Mouse (Mus musculus): Measurements from ENCODE around the gene Sh3bgrl3. TPM values are rescaled to one million over a fixed set of nuclear protein-coding genes. Genes with fewer than 3 reads are reported as not detected.
A peak's percentile ranks its signal among the peaks of the same experiment; 100 is the strongest.

Gene Sh3bgrl3
- polyA plus RNA-seq, 1 experiment from 2014 or later, result 215 TPM

- no peak for ATAC-seq
- Histone ChIP-seq H3K27ac (ENCODE audit: low read depth) (no peak overlapping the region), H3K9me3 (ENCODE audit: low read length) (0 out of 2 replicates have a peak, but pooled peaks cover 4% of the 10 kb centered on the region), H3K4me1 (ENCODE audit: insufficient read depth) (peaks cover 13% of the 10 kb centered on the region), H3K4me2 (ENCODE audit: low read depth, low read length) (no peak overlapping the region), H3K36me3 (replicated peaks; ENCODE audit: insufficient read depth, low read length) (no peaks in the 10 kb centered on the region), H3K27me3 (ENCODE audit: insufficient read depth, low read length) (no peaks in the 10 kb centered on the region), H3K9ac (replicated peaks) (no peak overlapping the region), H3K4me3 (ENCODE audit: low read depth, low read length) (no peak overlapping the region)
- TF ChIP-seq CTCF (IDR thresholded peaks at IDR 0.05; ENCODE audit: low read depth), result peak; percentile 33; the same call in 1 of the 2 replicates
- no peak for TF ChIP-seq EP300 (IDR thresholded peaks at IDR 0.05; ENCODE audit: low read depth)
- 83% methylated on average over 4 of the region's 4 CpGs for WGBS (ENCODE audit: insufficient replicate concordance)
- no peak for DNase-seq
These were observed 43.6 kb downstream of the Sh3bgrl3 start for GRCm38 (mm10) chr4:134084999-134085398.

GRCm38 (mm10) chr4:134082460-134082859 is 46.1 kb downstream of the Sh3bgrl3 start:
- ATAC-seq, result no peak
- H3K4me2 ChIP-seq (ENCODE audit: low read depth, low read length), result peak overlapping the region; percentile 74
- 0 out of 2 replicates have a peak, but pooled peaks cover 4% of the 10 kb centered on the region for H3K9me3 ChIP-seq (ENCODE audit: low read length)
- H3K4me1 ChIP-seq (ENCODE audit: insufficient read depth), result peaks cover 13% of the 10 kb centered on the region
- 10% methylated on average over 7 of the region's 7 CpGs for WGBS (ENCODE audit: insufficient replicate concordance)
- no peak overlapping the region for H3K27ac ChIP-seq (ENCODE audit: low read depth)
- DNase-seq, result no peak
- no peaks in the 10 kb centered on the region for H3K27me3 ChIP-seq (ENCODE audit: insufficient read depth, low read length)
- no peaks in the 10 kb centered on the region for H3K36me3 ChIP-seq (replicated peaks; ENCODE audit: insufficient read depth, low read length)
- H3K9ac ChIP-seq (replicated peaks), result no peak overlapping the region
- H3K4me3 ChIP-seq (ENCODE audit: low read depth, low read length), result peak overlapping the region; percentile 45
- no peak for TF ChIP-seq EP300 (IDR thresholded peaks at IDR 0.05; ENCODE audit: low read depth)
- no peak for TF ChIP-seq CTCF (IDR thresholded peaks at IDR 0.05; ENCODE audit: low read depth)

GRCm38 (mm10) chr4:134081730-134082386 is 46.7 kb downstream of the Sh3bgrl3 start:
- ATAC-seq (peak; percentile 90), DNase-seq (peak; percentile 89)
- peaks cover 13% of the 10 kb centered on the region for H3K4me1 ChIP-seq (ENCODE audit: insufficient read depth)
- H3K4me2 ChIP-seq (ENCODE audit: low read depth, low read length), result peak overlapping the region; percentile 74
- no peak overlapping the region for H3K9ac ChIP-seq (replicated peaks)
- no peak overlapping the region for H3K27ac ChIP-seq (ENCODE audit: low read depth)
- peak overlapping the region; percentile 45 for H3K4me3 ChIP-seq (ENCODE audit: low read depth, low read length)
- under 1% methylated on average over 39 of the region's 41 CpGs for WGBS (ENCODE audit: insufficient replicate concordance)
- TF ChIP-seq EP300 (IDR thresholded peaks at IDR 0.05; ENCODE audit: low read depth), result no peak
- no peak for TF ChIP-seq CTCF (IDR thresholded peaks at IDR 0.05; ENCODE audit: low read depth)
- no peaks in the 10 kb centered on the region for H3K27me3 ChIP-seq (ENCODE audit: insufficient read depth, low read length)
- 0 out of 2 replicates have a peak, but pooled peaks cover 4% of the 10 kb centered on the region for H3K9me3 ChIP-seq (ENCODE audit: low read length)
- H3K36me3 ChIP-seq (replicated peaks; ENCODE audit: insufficient read depth, low read length), result no peaks in the 10 kb centered on the region

- Histone ChIP-seq H3K4me2 (ENCODE audit: low read depth, low read length) (no peak overlapping the region), H3K9ac (replicated peaks) (no peak overlapping the region), H3K4me1 (ENCODE audit: insufficient read depth) (peaks cover 13% of the 10 kb centered on the region), H3K36me3 (replicated peaks; ENCODE audit: insufficient read depth, low read length) (no peaks in the 10 kb centered on the region), H3K9me3 (ENCODE audit: low read length) (0 out of 2 replicates have a peak, but pooled peaks cover 4% of the 10 kb centered on the region), H3K27ac (ENCODE audit: low read depth) (no peak overlapping the region), H3K27me3 (ENCODE audit: insufficient read depth, low read length) (no peaks in the 10 kb centered on the region), H3K4me3 (ENCODE audit: low read depth, low read length) (no peak overlapping the region)
- no peak for TF ChIP-seq CTCF (IDR thresholded peaks at IDR 0.05; ENCODE audit: low read depth)
- TF ChIP-seq EP300 (IDR thresholded peaks at IDR 0.05; ENCODE audit: low read depth), result no peak
- WGBS (ENCODE audit: insufficient replicate concordance), result 78% methylated on average over 4 of the region's 4 CpGs
- no peak for DNase-seq
- ATAC-seq, result no peak
These were observed 47.9 kb downstream of the Sh3bgrl3 start for GRCm38 (mm10) chr4:134080674-134081073.

- Histone ChIP-seq H3K27me3 (ENCODE audit: insufficient read depth, low read length) (no peaks in the 10 kb centered on the region), H3K4me2 (ENCODE audit: low read depth, low read length) (no peak overlapping the region), H3K36me3 (replicated peaks; ENCODE audit: insufficient read depth, low read length) (no peaks in the 10 kb centered on the region), H3K9ac (replicated peaks) (no peak overlapping the region), H3K9me3 (ENCODE audit: low read length) (no peaks in the 10 kb centered on the region), H3K4me3 (ENCODE audit: low read depth, low read length) (no peak overlapping the region), H3K4me1 (ENCODE audit: insufficient read depth) (peaks cover 13% of the 10 kb centered on the region), H3K27ac (ENCODE audit: low read depth) (no peak overlapping the region)
- DNase-seq, result no peak
- ATAC-seq, result no peak
- 23% methylated on average over 3 of the region's 3 CpGs for WGBS (ENCODE audit: insufficient replicate concordance)
- TF ChIP-seq EP300 (IDR thresholded peaks at IDR 0.05; ENCODE audit: low read depth) (no peak), CTCF (IDR thresholded peaks at IDR 0.05; ENCODE audit: low read depth) (peak; percentile 66)
These were observed 49.9 kb downstream of the Sh3bgrl3 start for GRCm38 (mm10) chr4:134078694-134079093.

Other genes starting within 250 kb of the Sh3bgrl3 start
- 31.6 and 36.9 TPM in 2 replicates for gene Rps6ka1, start 241.0 kb downstream of the Sh3bgrl3 start, polyA plus RNA-seq (2015; fragmentation: Nextera tagmentation; extraction: Ambion mirVana)
- 547 and 562 TPM in 2 replicates for gene Hmgn2, start 160.1 kb downstream of the Sh3bgrl3 start, polyA plus RNA-seq (2015; fragmentation: Nextera tagmentation; extraction: Ambion mirVana)
- gene Dhdds, start 127.9 kb downstream of the Sh3bgrl3 start, polyA plus RNA-seq (2015; fragmentation: Nextera tagmentation; extraction: Ambion mirVana), result 8.3 and 10.3 TPM in 2 replicates
- gene Lin28a, start 109.9 kb downstream of the Sh3bgrl3 start, polyA plus RNA-seq (2015; fragmentation: Nextera tagmentation; extraction: Ambion mirVana), result 0.87 and 1.1 TPM in 2 replicates
- gene Zfp683, start 75.0 kb downstream of the Sh3bgrl3 start, polyA plus RNA-seq (2015; fragmentation: Nextera tagmentation; extraction: Ambion mirVana), result not detected in 2 replicates
- gene Crybg2, start 68.0 kb downstream of the Sh3bgrl3 start, polyA plus RNA-seq (2015; fragmentation: Nextera tagmentation; extraction: Ambion mirVana), result 0.69 and 1.4 TPM in 2 replicates
- gene Cd52, start 33.7 kb downstream of the Sh3bgrl3 start, polyA plus RNA-seq (2015; fragmentation: Nextera tagmentation; extraction: Ambion mirVana), result 114 and 125 TPM in 2 replicates
- 0.88 and 0.99 TPM in 2 replicates for gene Ubxn11, start 26.2 kb downstream of the Sh3bgrl3 start, polyA plus RNA-seq (2015; fragmentation: Nextera tagmentation; extraction: Ambion mirVana)
- 65.6 and 98.1 TPM in 2 replicates for gene Cep85, start 58.3 kb upstream of the Sh3bgrl3 start, polyA plus RNA-seq (2015; fragmentation: Nextera tagmentation; extraction: Ambion mirVana)
- gene Gm7534, start 74.2 kb upstream of the Sh3bgrl3 start, polyA plus RNA-seq (2015; fragmentation: Nextera tagmentation; extraction: Ambion mirVana), result not detected in 2 replicates
- not detected in 2 replicates for gene Catsper4, start 98.6 kb upstream of the Sh3bgrl3 start, polyA plus RNA-seq (2015; fragmentation: Nextera tagmentation; extraction: Ambion mirVana)
- 0.08 and 0.20 TPM in 2 replicates for gene Cnksr1, start 109.6 kb upstream of the Sh3bgrl3 start, polyA plus RNA-seq (2015; fragmentation: Nextera tagmentation; extraction: Ambion mirVana)
- gene E130218I03Rik, start 114.9 kb upstream of the Sh3bgrl3 start, polyA plus RNA-seq (2015; fragmentation: Nextera tagmentation; extraction: Ambion mirVana), result 0.23 and 0.33 TPM in 2 replicates
- 6.1 and 6.2 TPM in 2 replicates for gene Zfp593, start 116.8 kb upstream of the Sh3bgrl3 start, polyA plus RNA-seq (2015; fragmentation: Nextera tagmentation; extraction: Ambion mirVana)
- not detected in 2 replicates for gene Gm30191, start 118.1 kb upstream of the Sh3bgrl3 start, polyA plus RNA-seq (2015; fragmentation: Nextera tagmentation; extraction: Ambion mirVana)
- 1.4 and 1.5 TPM in 2 replicates for gene Grrp1, start 125.3 kb upstream of the Sh3bgrl3 start, polyA plus RNA-seq (2015; fragmentation: Nextera tagmentation; extraction: Ambion mirVana)
- 5.9 and 7.2 TPM in 2 replicates for gene Pdik1l, start 159.1 kb upstream of the Sh3bgrl3 start, polyA plus RNA-seq (2015; fragmentation: Nextera tagmentation; extraction: Ambion mirVana)
- gene Trim63, start 186.3 kb upstream of the Sh3bgrl3 start, polyA plus RNA-seq (2015; fragmentation: Nextera tagmentation; extraction: Ambion mirVana), result 0.34 and 0.69 TPM in 2 replicates
- not detected in 2 replicates for gene Slc30a2, start 214.4 kb upstream of the Sh3bgrl3 start, polyA plus RNA-seq (2015; fragmentation: Nextera tagmentation; extraction: Ambion mirVana)

Measured in liver, postnatal 0 days (tissue).